In genomic region chr2:50324799-50325198, GRCm38 (mm10) we compare ENCODE assay signal across 25 mouse cellular contexts. TPM values are rescaled to one million over a fixed set of nuclear protein-coding genes. Genes with fewer than 3 reads are reported as not detected.
A peak's percentile ranks its signal among the peaks of the same experiment; 100 is the strongest.
DNase-seq lines count a peak whose midpoint lies in the region; ATAC-seq and TF ChIP-seq lines count a peak whose summit lies in the region.
"Had no signal": no experiment of that assay in that cellular context is flagged by ENCODE, and none has a peak within 500 bp of the region (broad histone marks: within the 10 kb centered on the region; RNA-seq: fewer than 3 reads in every experiment).

No protein-coding gene starts in this region.

- H3K4me2 ChIP-seq in lung, postnatal 0 days (replicated peaks; ENCODE audit: low read depth, low read length) = no peak overlapping the region
- H3K4me2 ChIP-seq: embryonic facial prominence, embryonic 15.5 days; forebrain, embryonic 12.5 days; heart, embryonic 11.5 days; heart, embryonic 15.5 days; hindbrain, embryonic 13.5 days had no signal

- H3K4me3 ChIP-seq in liver, adult 2 months (ENCODE audit: insufficient read depth, low read depth, low read length) = no peak overlapping the region
- no peak overlapping the region for H3K4me3 ChIP-seq in lung, postnatal 0 days (ENCODE audit: low read depth, low read length)
- H3K4me3 ChIP-seq: embryonic facial prominence, embryonic 15.5 days; erythroblast, embryonic 14.5 days; forebrain, embryonic 12.5 days; heart, adult 2 months; heart, embryonic 15.5 days; hindbrain, embryonic 13.5 days had no signal

- WGBS in liver, adult 2 months = 88% methylated on average over 7 of the region's 7 CpGs
- WGBS in lung, postnatal 0 days = 56% methylated on average over 7 of the region's 7 CpGs

- H3K4me1 ChIP-seq in liver, adult 2 months (ENCODE audit: control insufficient read depth, insufficient read depth, low read length) = no peaks in the 10 kb centered on the region
- H3K4me1 ChIP-seq in lung, postnatal 0 days (ENCODE audit: insufficient read depth, low read depth, low read length) = no peaks in the 10 kb centered on the region
- H3K4me1 ChIP-seq: embryonic facial prominence, embryonic 15.5 days; forebrain, embryonic 12.5 days; heart, embryonic 15.5 days; hindbrain, embryonic 13.5 days had no signal

- no peaks in the 10 kb centered on the region for H3K36me3 ChIP-seq in liver, adult 2 months (ENCODE audit: control insufficient read depth, insufficient read depth, low read length)
- H3K36me3 ChIP-seq in lung, postnatal 0 days (ENCODE audit: insufficient read depth, low read length) = no peaks in the 10 kb centered on the region
- H3K36me3 ChIP-seq: embryonic facial prominence, embryonic 15.5 days; forebrain, embryonic 12.5 days; heart, embryonic 15.5 days; hindbrain, embryonic 13.5 days had no signal

- no peak overlapping the region for H3K9ac ChIP-seq in liver, adult 2 months (ENCODE audit: low read depth, low read length)
- H3K9ac ChIP-seq in lung, postnatal 0 days (replicated peaks; ENCODE audit: low read depth) = no peak overlapping the region
- H3K9ac ChIP-seq: embryonic facial prominence, embryonic 15.5 days; forebrain, embryonic 12.5 days; heart, embryonic 15.5 days; hindbrain, embryonic 13.5 days had no signal

- peak; percentile 24 for DNase-seq in liver, adult 2 months (ENCODE audit: extremely low read depth, low read depth, low spot score)
- no peak for DNase-seq in liver
- peak; percentile 33 for DNase-seq in lung, postnatal 0 days (ENCODE audit: low spot score)
- no peak for DNase-seq in lung, adult 18-20 months
- DNase-seq in lung, postnatal 10 days = peak; percentile 19
- DNase-seq in frontal cortex, postnatal 14 days (ENCODE audit: low spot score in 2 of 2) = no peak
- no peak for DNase-seq in left cerebral cortex, adult 9 months (ENCODE audit: low spot score in 2 of 2)
- DNase-seq: adrenal gland, adult 8-10 months; adrenal gland, postnatal 36 days; cerebellum, adult 2 months; cerebellum, postnatal 14 days; embryo, embryonic 11 days; gastrocnemius, postnatal 14 days; heart, adult 2 months; heart, postnatal 14 days had no signal

- no peak for TF ChIP-seq EP300 in lung, postnatal 0 days (IDR thresholded peaks at IDR 0.05)

- no peak for ATAC-seq in lung, postnatal 0 days
- ATAC-seq: activated CD4-positive, CD25-positive, alpha-beta regulatory T cell, adult 4 months; forebrain, embryonic 16.5 days; hindbrain, postnatal 0 days; Patski had no signal

- TF ChIP-seq CTCF in liver, adult 2 months (IDR thresholded peaks at IDR 0.05; ENCODE audit: low read depth, low read length) = no peak
- TF ChIP-seq CTCF in lung, postnatal 0 days (IDR thresholded peaks at IDR 0.05) = no peak

- TF ChIP-seq POLR2A in liver, adult 2 months (IDR thresholded peaks at IDR 0.05; ENCODE audit: extremely low read depth, insufficient read depth, low read length) = no peak

- H3K9me3 ChIP-seq in lung, postnatal 0 days (ENCODE audit: low read length) = no peaks in the 10 kb centered on the region
- H3K9me3 ChIP-seq: embryonic facial prominence, embryonic 15.5 days; forebrain, embryonic 12.5 days; heart, embryonic 15.5 days; hindbrain, embryonic 13.5 days had no signal

- no peaks in the 10 kb centered on the region for H3K79me2 ChIP-seq in liver, adult 2 months (ENCODE audit: control insufficient read depth, insufficient read depth, low read length)

- H3K27me3 ChIP-seq in liver, adult 2 months (ENCODE audit: control insufficient read depth, insufficient read depth, low read length) = no peaks in the 10 kb centered on the region
- no peaks in the 10 kb centered on the region for H3K27me3 ChIP-seq in lung, postnatal 0 days (replicated peaks; ENCODE audit: insufficient read depth, low read length)
- H3K27me3 ChIP-seq: embryonic facial prominence, embryonic 15.5 days; forebrain, embryonic 12.5 days; heart, embryonic 15.5 days; hindbrain, embryonic 13.5 days; Patski had no signal

- H3K27ac ChIP-seq in liver, adult 2 months (replicated peaks; ENCODE audit: insufficient read depth, low read depth, low read length) = no peak overlapping the region
- H3K27ac ChIP-seq in lung, postnatal 0 days (ENCODE audit: low read length) = no peak overlapping the region
- H3K27ac ChIP-seq: embryonic facial prominence, embryonic 15.5 days; forebrain, embryonic 12.5 days; heart, adult 2 months; heart, embryonic 15.5 days; hindbrain, embryonic 13.5 days; hindbrain, postnatal 0 days had no signal

RNA-seq across cellular contexts. Expression of gene Mmadhc, which starts 28.2 kb away (rescaled TPM):
- total RNA-seq in liver, adult 2 months (2014; rRNA removed) = 72.1 and 74.2 TPM in 2 replicates
- 37.9 and 47.9 TPM in 2 replicates for polyA plus RNA-seq in liver, adult 2 months (2012; rRNA removed)
- 102 and 109 TPM in 2 replicates for polyA plus RNA-seq in lung, postnatal 0 days (2015; fragmentation: Nextera tagmentation; extraction: Ambion mirVana)

Comparison
In these comparisons a context has a peak if more than half of its experiments do, and no peak if none do; other contexts are left out.
1. DNase-seq: peak in liver, adult 2 months (single experiment), lung, postnatal 0 days (single experiment) and lung, postnatal 10 days (single experiment); none in liver (single experiment), lung, adult 18-20 months (0 of 2), frontal cortex, postnatal 14 days (0 of 2) and left cerebral cortex, adult 9 months (0 of 2).